Mouse (Mus musculus) hindlimb bud, embryonic 11.5 days (tissue): Measurements from ENCODE around the gene 1700001O22Rik.

ENCODE experiments used
- DNase-seq: peaks from one replicate; pipeline ENCODE4 v3.0.0-alpha.2; 2012; ENCODE audit warnings: low read depth, low spot score; ENCODE audit errors: extremely low spot score

1700001O22Rik gene

DNA sequence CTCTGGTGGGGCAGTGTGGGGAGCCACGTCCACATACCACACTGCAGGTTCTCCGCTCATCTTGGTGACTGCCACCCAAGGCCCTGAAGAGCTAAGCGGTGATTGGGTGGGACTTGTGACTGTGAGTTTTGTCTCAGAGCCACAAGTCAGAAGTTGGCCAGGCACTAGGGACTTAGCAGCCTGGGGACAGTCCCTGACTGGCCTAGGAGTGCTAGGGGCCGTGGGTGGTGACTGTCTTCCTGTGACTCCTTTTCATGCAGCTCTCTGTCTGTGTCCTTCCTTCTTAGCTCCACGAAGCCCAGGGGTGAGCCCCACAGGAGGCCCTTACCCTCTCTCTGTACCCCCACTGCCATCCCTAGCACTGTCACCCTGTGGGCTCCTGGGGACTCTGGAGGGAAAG, 16.4 kb upstream of the 1700001O22Rik start:
- DNase-seq = no peak

DNA sequence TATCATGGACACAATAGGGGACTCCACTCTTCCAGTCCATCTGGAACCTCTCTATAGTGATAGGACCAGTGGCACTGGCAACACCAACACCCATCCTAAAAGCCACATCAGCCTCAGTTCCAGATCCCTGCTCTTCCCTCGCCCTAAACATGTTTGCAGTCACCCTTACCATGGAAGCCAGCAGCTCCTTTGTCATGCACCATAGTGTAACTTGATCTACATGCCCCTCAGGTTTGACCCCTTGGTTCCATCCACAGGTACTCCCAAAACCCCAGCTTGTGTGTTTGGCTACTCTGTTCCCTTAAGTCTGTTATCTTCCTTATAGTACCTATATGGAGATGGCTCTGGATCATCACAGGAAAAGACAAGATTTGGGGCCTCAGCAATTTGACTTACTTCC, 12.9 kb upstream of the 1700001O22Rik start:
- DNase-seq = no peak

DNA sequence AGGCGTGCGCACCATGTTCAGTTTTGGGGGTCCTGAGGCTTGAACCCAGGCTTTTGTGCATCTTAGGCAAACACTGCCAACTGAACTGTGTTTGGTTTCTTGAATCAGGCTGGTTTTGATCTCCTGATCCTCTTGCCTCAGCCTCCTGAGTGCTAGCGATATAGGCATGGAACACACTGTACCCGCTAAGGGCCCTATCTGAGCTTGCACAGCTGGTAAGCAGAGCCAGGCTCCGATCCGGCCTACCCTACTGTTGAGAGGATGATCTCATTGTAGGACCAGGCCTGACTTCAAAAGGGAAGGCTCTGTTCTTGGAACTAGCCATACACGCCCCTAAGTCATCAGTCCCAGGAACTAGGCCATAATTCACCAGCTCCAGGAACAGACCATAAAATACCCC, 7.1 kb upstream of the 1700001O22Rik start:
- no peak for DNase-seq

DNA sequence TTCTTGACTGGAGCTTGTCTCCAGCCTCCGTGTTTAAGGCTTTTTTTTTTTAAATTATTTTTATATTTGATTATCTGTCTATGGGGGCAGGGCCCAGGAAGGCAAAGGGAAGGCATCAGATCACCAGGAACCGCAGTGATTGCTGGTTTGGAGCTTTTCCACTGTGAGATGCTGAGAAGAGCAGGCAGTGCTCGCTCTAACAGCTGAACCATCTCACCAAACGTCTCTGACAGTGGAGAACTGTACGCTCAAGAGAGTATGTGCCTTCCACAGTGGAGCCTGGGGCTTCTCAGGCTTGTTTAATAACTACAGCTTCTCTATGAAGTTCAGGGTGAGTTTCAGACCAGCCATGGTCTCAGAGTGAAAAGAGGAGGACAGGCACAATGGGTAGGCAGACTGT, 6.0 kb upstream of the 1700001O22Rik start:
- DNase-seq = no peak

DNA sequence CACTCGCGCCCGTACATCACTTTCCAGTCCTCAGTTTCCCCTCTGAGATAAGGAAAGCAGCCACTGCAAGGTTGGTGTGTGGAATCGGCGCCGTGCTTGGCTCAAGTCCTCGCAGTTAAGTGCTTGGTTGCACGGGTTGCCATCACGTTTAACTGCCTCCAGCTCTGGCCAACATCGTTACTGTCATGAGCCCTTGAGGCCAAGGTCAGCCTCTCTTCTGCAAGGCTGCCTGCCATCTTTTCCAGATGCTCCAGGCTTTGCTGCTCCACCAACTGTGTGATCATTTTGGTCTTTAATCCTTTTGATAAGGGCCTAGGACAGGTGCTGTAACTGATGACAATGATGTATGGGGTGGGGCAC, 4.8 kb upstream of the 1700001O22Rik start:
- no peak for DNase-seq

DNA sequence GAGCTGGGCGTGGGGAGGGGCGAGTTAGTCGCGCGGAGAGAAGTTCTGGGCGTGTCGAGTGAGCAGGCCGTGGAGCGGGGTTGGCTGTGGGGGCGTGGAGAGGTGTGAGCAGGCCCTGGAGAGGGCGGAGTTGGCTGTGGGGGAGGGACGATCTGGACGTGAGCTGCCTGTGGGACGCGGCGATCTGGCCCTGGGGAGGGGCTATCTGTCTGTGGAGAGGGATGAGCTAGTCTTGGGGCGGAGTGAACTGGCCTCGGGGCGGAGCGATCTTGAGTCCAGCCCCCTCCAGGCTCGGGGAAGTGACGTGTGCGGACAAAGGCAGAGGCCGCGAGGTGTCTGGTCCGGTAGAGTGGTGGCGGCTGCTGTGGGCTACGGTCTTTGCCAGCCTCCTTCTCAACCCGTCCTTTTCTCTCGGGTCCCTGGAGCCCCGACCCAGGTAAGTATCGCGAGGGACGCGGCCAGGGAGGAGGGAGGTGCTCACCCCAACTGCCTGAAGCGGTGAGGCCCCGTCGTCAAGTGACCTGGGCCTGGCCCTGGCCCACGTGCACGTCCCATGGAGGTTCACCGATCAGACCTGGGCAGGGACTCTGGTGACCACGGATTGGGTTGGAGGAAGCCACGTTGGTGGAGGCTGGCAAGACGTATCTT, 4.3 kb upstream of the 1700001O22Rik start, which contains the start of gene Ntmt1:
Ntmt1 (plus strand) TSS at position 179 of the 648 bp plus-strand sequence.
- DNase-seq = peak; percentile 94

DNA sequence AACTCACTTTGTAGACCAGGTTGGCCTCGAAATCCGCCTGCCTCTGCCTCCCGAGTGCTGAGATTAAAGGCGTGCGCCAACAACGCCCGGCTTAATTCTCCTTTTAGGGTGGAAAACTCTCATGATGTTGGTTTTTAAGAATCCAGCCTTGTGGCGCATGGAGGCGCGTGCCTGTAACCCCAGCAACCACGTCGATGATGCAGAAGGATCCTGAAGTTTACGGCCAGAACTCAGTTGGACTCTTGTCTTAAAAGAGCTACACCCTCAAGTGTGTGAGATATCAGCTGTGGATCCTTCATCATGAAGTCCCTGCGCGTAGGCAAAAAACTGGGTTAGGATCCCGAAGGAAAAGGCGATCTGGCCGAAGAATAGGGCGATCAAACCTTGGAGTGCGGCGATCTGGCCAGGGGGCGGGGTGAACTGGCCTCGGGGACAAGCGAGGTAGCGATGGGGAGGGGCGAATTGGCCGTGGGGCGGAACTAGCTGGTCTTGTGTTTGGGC, 3.7 kb upstream of the 1700001O22Rik start:
- no peak for DNase-seq

DNA sequence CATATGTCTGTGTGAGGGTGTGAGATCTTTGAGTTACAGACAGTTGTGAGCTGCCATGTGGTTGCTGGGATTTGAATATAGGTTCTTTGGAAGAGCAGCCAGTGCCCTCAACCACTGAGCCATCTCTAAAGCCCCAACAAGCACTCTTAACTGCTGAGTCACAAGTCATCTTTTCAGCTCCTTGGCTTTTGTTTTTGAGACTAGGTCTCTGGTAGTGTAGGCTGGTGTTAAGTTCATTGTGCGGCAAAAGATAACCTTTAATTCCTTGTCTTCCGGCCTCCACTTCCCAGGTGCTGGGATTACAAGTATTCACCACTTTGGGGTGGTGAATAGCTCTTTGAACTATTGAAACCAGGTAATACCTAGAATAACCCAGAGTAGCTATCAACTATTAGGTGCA, 2.5 kb upstream of the 1700001O22Rik start:
- DNase-seq = no peak

DNA sequence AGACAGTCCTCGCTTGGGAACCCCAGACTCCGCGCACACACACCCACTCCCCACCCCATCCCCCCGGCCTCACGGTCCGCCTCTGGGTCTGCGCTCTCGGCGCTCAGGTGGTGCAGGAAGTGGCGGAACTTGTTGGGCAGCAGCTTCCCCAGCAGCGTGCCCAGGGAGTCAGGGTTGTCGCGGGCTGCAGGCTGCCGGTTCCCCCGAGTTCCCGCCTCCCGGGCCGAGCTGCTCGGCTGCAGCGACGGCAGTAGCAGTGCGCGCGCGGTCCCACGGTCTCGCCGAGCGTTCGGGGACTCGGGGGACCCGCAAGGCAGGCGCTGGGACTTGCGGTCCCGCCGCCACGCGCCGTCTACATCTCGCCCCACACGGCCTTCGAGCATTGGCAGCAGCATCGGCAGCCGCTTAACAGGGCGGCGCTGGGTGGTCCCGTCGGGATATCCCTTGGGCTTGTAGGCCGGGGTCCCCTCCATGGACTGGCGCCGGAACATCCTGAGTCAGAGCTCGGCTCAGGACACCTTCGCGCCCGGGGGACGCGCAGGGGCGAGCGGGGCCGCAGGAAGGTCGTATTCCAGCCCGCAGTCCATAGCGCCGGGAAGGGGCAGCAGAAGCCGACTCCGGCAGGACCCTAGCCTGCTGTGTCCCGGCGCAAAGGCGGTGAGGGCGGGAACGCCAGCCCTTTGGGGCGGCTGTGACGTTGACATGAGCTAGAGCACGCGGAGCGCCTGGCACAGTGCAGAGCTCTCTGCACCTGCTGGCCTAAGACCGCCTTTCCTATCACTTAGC, 2.2 kb downstream of the 1700001O22Rik start:
- no peak for DNase-seq

DNA sequence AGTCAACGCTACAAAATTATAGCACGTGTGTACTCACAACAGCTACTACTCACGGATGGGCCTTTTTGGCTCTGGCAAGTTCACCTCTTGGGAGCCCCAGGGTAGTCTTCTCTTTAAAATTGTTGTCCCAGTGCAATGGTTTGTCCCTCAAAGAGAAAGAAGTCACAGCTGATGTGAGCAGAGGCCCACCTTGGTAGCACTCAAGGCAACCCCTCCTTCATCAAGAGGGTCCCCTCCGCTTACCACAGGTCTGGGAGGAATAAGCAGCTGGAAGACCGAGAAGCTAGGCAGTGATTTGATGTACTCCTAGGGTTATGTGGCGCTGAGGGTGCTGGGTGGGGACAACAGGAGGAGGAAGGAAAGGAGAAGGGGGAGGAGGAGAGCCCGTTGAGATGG, 2.8 kb downstream of the 1700001O22Rik start:
- no peak for DNase-seq

DNA sequence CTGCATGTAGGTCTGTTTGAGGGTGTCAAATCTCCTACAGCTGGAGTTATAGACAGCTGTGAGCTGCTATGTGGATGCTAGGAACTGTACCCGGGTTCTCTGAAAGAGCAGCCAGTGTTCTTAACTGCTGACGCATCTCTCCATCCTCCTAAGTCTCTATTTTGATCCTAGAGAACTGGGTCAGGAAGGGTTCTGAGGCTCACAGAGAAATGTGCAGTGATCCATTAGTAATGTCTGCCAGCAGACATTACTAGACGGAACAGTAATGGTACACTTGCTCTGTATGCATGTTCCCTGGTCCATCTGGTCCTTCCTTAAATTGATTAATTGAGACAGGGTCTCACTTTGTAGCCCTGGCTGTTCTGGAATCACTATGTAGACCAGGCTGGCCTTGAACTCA, 4.0 kb downstream of the 1700001O22Rik start:
- DNase-seq = no peak

DNA sequence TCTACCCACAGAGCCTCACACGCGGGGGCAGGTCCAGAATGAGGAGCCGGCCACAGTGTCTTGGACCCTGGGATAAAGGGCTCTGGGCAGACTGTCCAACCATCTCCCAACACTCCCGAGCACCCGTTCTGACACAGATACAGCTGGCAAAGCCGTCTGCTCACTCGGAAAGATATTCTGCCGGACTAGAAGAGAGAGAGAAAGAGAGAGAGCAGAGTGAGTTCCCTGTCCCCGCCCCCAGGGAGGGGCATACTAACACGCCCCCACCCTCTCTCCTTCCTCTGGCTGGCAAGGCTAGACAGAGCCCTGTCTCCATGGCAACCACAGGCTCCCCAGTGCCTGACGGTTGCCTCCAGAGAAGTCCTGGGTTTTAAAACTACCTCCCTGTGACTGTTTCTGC, 7.1 kb downstream of the 1700001O22Rik start:
- no peak for DNase-seq

DNA sequence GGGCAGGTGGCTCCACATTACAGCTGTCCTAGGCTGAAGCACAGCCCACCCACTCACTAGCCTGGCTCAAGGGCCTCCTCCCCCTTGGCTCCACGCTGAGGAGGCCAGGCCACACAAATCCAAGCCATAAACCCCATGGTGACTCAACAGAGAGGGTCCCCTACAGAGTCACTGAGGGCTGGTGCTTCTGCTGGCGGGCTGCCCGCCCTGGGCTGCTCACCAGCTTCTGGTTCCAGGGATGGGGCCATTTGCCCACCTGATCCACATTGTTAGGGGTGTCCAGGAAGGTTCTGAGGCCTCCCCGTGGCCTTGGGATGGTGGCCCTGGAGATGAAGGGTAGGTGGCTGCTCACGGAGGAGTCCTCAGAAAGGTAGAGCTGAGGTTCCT, 7.6 kb downstream of the 1700001O22Rik start:
- DNase-seq = no peak

DNA sequence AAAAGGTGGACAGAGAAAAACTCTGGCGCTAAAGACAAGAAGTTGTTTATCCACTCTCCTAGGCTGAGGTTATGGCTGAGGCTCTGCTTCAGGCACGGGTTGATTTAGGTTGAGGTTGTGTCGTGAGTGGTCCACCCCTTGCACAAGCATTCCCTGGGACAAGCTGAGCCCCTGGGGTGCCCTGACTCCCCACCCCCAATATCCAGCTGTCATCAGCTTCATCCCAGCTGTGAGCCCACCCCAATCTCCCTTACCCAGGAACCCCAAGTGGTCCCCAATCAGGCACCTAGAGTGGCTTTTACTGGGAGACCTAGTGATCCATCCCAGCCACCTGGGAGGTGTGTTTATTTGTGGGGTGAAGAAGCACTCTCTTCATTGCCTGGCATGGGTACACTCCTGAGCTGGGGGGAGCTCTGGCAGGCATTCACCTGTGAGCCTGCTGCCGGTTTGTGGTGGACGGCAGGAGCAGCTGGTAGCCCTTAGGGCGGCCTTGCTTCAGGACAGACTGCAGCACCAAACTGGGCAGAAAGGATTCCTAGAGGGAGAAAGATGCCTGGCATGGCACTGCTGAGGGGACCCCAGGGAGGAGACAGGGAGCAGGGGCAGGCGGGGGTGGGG, 8.1 kb downstream of the 1700001O22Rik start:
- DNase-seq = no peak

DNA sequence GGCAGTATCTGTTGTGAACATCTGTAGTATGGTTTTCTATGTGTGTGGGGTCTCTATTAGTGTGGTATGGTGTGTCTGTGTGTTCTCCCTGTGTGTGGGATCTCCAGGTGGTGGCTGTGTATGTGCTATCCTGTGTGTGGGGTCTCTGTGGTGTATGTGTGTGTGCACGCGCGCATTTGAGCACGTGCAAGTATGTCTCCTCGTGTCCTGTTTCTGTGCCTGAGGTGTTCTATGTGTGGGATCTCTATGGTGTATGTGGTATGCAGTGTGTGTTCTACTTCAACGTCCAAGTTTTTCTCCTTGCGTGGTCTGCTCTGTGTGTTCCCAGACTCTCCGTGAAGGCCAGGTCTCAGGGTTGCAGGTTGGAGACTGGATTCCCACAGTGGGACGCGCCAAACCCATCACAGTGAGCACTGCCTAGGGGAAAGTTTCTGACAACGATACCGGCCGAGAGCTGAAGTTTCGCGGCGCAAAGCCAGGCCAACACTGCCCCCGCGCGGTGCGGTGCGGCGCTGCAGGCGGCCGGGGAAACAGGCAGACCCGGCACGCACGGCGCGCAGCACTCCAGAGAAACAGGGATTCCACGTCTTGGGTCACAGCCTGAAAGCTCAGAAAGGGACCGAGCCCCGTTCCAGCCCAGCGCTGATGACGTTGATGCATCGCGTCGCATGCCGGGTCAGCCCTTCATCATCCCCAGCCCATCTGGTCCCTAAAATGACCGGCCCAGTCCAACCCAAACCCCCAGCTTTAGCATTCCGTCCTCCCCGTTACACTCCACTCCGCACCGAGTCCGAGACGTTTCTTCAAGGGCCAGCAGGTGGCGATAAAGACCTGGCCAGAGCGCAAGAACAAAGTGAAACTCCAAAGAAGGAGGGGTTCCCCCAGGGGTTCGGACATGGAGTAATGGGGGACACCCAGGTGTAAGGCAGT, 9.0 kb downstream of the 1700001O22Rik start:
- DNase-seq = peak; percentile 89

DNA sequence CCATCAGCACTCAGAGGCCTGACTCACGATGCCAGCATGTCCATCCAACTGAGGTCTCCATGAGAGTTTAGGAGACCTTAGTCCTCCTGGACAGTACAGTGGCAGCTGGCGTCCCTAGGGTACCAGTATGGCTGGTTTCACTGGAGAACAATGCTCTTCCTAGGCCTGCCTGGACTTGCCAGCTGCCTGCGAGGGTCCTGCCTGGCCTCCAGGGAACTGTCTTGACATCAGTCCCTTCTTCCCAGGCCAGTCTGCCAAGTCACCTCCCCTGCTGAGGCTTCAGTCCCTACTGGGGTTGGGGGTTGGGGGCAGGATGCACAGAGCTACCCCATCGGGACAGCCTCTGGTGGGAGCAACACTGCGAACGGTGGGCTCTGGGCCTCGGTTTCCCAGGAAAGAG, 11.4 kb downstream of the 1700001O22Rik start:
- no peak for DNase-seq

DNA sequence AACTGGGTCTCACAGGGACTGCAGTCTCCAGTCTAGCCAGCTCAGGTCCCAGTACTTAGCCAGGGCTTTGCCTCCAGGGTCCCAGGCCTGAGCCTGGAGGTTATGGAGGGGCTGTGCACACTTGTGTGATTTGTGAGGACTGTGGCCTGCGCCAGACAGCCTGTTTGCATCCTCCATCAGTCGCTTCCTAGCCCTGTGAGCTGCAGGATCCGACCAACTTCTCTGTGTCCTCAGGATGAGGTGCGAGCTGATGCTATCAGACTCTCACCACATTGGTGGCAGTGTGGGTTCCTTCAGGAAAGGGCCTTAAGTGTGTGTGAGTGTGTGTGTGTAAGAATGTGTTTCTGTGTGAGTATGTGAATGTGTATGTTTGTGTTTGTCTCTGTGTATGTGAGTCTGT, 16.0 kb downstream of the 1700001O22Rik start:
- DNase-seq = no peak

DNA sequence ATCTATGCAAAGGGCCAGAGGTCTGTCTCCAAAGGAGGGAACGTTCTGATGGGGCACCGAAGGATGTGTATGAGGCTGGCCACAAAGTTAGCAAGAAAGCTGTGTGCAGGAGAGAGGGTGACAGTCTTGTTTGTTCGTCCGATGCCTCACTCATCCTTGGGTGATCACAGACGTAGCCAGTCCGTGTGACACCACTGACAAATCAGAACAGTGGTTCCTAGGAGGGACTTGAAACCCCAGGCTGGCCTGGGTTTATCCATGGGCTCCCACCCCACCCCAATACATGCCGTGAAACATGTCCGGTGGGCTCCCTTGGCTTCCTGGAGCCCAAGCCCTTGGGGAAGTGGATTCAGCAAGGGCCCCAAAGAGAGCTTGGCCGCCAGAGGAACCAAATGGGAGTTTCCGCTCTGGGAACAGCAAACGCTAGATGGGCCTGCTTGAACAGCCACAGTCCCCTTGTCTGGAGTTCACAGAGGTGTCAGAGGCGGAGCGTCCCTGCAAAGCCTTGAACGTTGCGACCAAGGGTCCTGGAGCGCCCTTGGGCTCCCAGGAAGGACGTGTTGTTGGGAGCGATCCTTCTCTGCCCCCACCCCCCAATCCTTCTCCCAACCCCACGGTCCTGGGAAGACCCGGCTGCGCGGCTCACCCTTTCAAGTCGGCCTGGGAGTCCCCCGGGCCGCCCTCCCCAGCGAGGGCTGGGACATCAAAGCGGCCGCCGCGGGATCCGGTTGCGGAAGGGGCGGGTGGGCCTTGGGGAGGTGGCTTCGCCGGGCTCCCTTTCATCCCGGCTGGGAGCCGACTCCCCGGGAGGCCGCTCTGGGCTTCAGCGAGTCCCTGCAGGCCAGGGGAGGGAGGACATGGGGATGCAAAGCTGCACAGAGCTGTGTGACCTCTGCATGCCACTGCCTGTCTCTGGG, 19.1 kb downstream of the 1700001O22Rik start:
- no peak for DNase-seq

DNA sequence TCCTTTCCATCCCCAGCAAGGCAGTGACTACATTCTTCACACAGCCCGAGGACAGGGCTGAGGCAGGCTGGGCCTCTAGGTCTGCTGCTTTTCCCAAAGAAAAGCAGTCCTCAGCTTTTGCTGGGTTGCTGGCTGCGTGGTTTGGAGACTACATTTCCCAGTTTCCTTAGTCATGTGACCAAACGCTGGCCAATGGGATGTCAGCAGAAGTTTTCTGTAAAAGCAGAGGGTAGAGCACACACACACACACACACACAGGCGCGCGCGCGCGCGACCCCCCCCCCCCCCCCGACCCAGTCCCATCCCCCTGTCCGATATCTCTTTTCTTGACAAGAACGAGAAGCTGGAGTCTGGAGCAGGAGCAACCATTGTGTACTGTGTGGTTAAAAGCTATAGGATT, 20.1 kb downstream of the 1700001O22Rik start:
- DNase-seq = no peak
